Mouse (Mus musculus) forebrain, embryonic 15.5 days (tissue): ENCODE results near the gene Utp15. TPM values are rescaled to one million over a fixed set of nuclear protein-coding genes. Genes with fewer than 3 reads are reported as not detected.
A peak's percentile ranks its signal among the peaks of the same experiment; 100 is the strongest.

Experiments
- ATAC-seq: fragments of 200-750 bp; cut with Nextera tagmentation; replicated peaks from 2 replicates; pipeline ENCODE4 v1.8.0; 2017; ENCODE audit warnings: mild to moderate bottlenecking, moderate TSS enrichment, moderate library complexity
- H3K27ac ChIP-seq: fragments of 300-500 bp; sonication (generic); replicated peaks from 2 replicates; pipeline ENCODE4 v1.5.1; 2015; ENCODE audit warnings: mild to moderate bottlenecking, inconsistent platforms
- H3K27me3 ChIP-seq: fragments of 300-500 bp; sonication (generic); 2 replicates; pipeline ENCODE4 v1.6.1; 2015; ENCODE audit warnings: inconsistent platforms
- H3K36me3 ChIP-seq: fragments of 300-500 bp; sonication (generic); 2 replicates; pipeline ENCODE4 v1.6.1; 2015; ENCODE audit warnings: mild to moderate bottlenecking, inconsistent platforms
- H3K4me1 ChIP-seq: fragments of 300-500 bp; sonication (generic); 2 replicates; pipeline ENCODE4 v1.6.1; 2015; ENCODE audit warnings: inconsistent platforms
- H3K4me2 ChIP-seq: fragments of 300-500 bp; sonication (generic); replicated peaks from 2 replicates; pipeline ENCODE4 v1.6.1; 2015; ENCODE audit warnings: mild to moderate bottlenecking, inconsistent platforms
- H3K4me3 ChIP-seq: fragments of 300-500 bp; sonication (generic); 2 replicates; pipeline ENCODE4 v1.5.1; 2015; ENCODE audit warnings: mild to moderate bottlenecking, inconsistent platforms
- H3K9ac ChIP-seq: fragments of 300-500 bp; sonication (generic); replicated peaks from 2 replicates; pipeline ENCODE4 v1.6.1; 2015; ENCODE audit warnings: mild to moderate bottlenecking, inconsistent platforms
- H3K9me3 ChIP-seq: fragments of 300-500 bp; sonication (generic); 2 replicates; pipeline ENCODE4 v1.6.1; 2016; ENCODE audit warnings: inconsistent platforms
- WGBS: fragments of 180-500 bp; shearing (Covaris S2); methylation state at CpG from one replicate; pipeline ENCODE4 v1.1.7; 2015; ENCODE audit warnings: mixed read lengths; 5-methylcytosine and 5-hydroxymethylcytosine counted together
- polyA plus RNA-seq: library from polyadenylated mRNA; unstranded; fragments of >200 nt; fragmentation: Nextera tagmentation; extraction: Ambion mirVana; gene quantifications from 2 replicates; pipeline ENCODE4 v1.2.1, GENCODE M21; 2015

Utp15 gene
- polyA plus RNA-seq: 32.8 and 34.4 TPM in 2 replicates

- Histone ChIP-seq H3K4me3 (peak within 1 kb of the TSS; percentile 94), H3K4me2 (peak within 1 kb of the TSS; percentile 88), H3K4me1 (peaks cover 26% of the 10 kb centered on the region), H3K27ac (peak within 1 kb of the TSS; percentile 97), H3K27me3 (no peaks in the 10 kb centered on the region), H3K9me3 (no peaks in the 10 kb centered on the region), H3K9ac (peak within 1 kb of the TSS; percentile 96), H3K36me3 (peaks cover 34% of the 10 kb centered on the region)
- ATAC-seq: peak; percentile 99
- under 1% methylated on average over 71 of the region's 71 CpGs for WGBS
These were observed at the start of gene Utp15, which contains the start of gene Ankra2 for GRCm38 (mm10) chr13:98262636-98263457. Gene Utp15 (minus strand): TSS chr13:98263041. Gene Ankra2 (plus strand): TSS chr13:98263074.

- H3K36me3 ChIP-seq: peaks cover 61% of the 10 kb centered on the region
- ATAC-seq: no peak
These were observed 48.8 kb upstream of the Utp15 start for GRCm38 (mm10) chr13:98311597-98311996.

GRCm38 (mm10) chr13:98308724-98309123 is 45.9 kb upstream of the Utp15 start:
- H3K27ac ChIP-seq: no peak overlapping the region
- H3K9me3 ChIP-seq: no peaks in the 10 kb centered on the region
- H3K4me3 ChIP-seq: no peak overlapping the region
- no peak overlapping the region for H3K4me2 ChIP-seq
- WGBS: 82% methylated on average over 4 of the region's 4 CpGs
- H3K27me3 ChIP-seq: no peaks in the 10 kb centered on the region
- ATAC-seq: no peak
- peaks cover 7% of the 10 kb centered on the region; the same call in 1 of the 2 replicates for H3K4me1 ChIP-seq
- H3K9ac ChIP-seq: no peak overlapping the region
- H3K36me3 ChIP-seq: peaks cover 54% of the 10 kb centered on the region

More at GRCm38 (mm10) chr13:98311597-98311996, 48.8 kb upstream of the Utp15 start:
- H3K27me3 ChIP-seq: no peaks in the 10 kb centered on the region
- peaks cover 22% of the 10 kb centered on the region for H3K4me1 ChIP-seq
- no peak overlapping the region for H3K27ac ChIP-seq
- H3K9ac ChIP-seq: no peak overlapping the region
- no peak overlapping the region for H3K4me2 ChIP-seq
- no peaks in the 10 kb centered on the region for H3K9me3 ChIP-seq
- H3K4me3 ChIP-seq: no peak overlapping the region
- WGBS: 97% methylated on average over 5 of the region's 5 CpGs

GRCm38 (mm10) chr13:98308004-98308403 is 45.2 kb upstream of the Utp15 start:
- ATAC-seq: no peak
- Histone ChIP-seq H3K27ac (no peak overlapping the region), H3K4me2 (no peak overlapping the region), H3K4me1 (peaks cover 7% of the 10 kb centered on the region; the same call in 1 of the 2 replicates), H3K9me3 (no peaks in the 10 kb centered on the region), H3K9ac (no peak overlapping the region), H3K36me3 (peaks cover 46% of the 10 kb centered on the region), H3K4me3 (no peak overlapping the region), H3K27me3 (no peaks in the 10 kb centered on the region)
- WGBS: 73% methylated on average over 5 of the region's 5 CpGs

- Histone ChIP-seq H3K9me3 (no peaks in the 10 kb centered on the region), H3K4me3 (no peak overlapping the region), H3K4me2 (no peak overlapping the region), H3K9ac (no peak overlapping the region), H3K27ac (peak overlapping the region; percentile 49), H3K36me3 (peaks cover 38% of the 10 kb centered on the region), H3K27me3 (no peaks in the 10 kb centered on the region), H3K4me1 (peaks cover 7% of the 10 kb centered on the region; the same call in 1 of the 2 replicates)
- WGBS: 56% methylated on average over 14 of the region's 14 CpGs
- no peak for ATAC-seq
These were observed 44.1 kb upstream of the Utp15 start for GRCm38 (mm10) chr13:98306852-98307475.

- Histone ChIP-seq H3K4me1 (peaks cover 7% of the 10 kb centered on the region; the same call in 1 of the 2 replicates), H3K4me3 (no peak overlapping the region), H3K9me3 (no peaks in the 10 kb centered on the region), H3K27me3 (no peaks in the 10 kb centered on the region), H3K9ac (no peak overlapping the region), H3K36me3 (peaks cover 32% of the 10 kb centered on the region), H3K4me2 (no peak overlapping the region), H3K27ac (peak overlapping the region; percentile 59)
- 0 out of 2 replicates have a peak, but pooled peaks have one; percentile 44 for ATAC-seq
- 22% methylated on average over 5 of the region's 5 CpGs for WGBS
These were observed 43.6 kb upstream of the Utp15 start for GRCm38 (mm10) chr13:98306393-98306792.

- WGBS: 88% methylated on average over 9 of the region's 9 CpGs
- H3K4me3 ChIP-seq: no peak overlapping the region
- no peak for ATAC-seq
These were observed 42.4 kb upstream of the Utp15 start for GRCm38 (mm10) chr13:98305257-98305656.

GRCm38 (mm10) chr13:98298833-98299758 is 36.3 kb upstream of the Utp15 start:
- 49% methylated on average over 21 of the region's 21 CpGs for WGBS
- Histone ChIP-seq H3K4me3 (peak overlapping the region; percentile 7), H3K27me3 (no peaks in the 10 kb centered on the region), H3K9me3 (no peaks in the 10 kb centered on the region), H3K4me2 (peak overlapping the region; percentile 21; the same call in 1 of the 2 replicates), H3K9ac (no peak overlapping the region), H3K4me1 (0 out of 2 replicates have a peak, but pooled peaks cover 3% of the 10 kb centered on the region), H3K36me3 (no peaks in the 10 kb centered on the region), H3K27ac (no peak overlapping the region)
- ATAC-seq: peak; percentile 80

More at GRCm38 (mm10) chr13:98305257-98305656, 42.4 kb upstream of the Utp15 start:
- Histone ChIP-seq H3K36me3 (peaks cover 21% of the 10 kb centered on the region), H3K27ac (no peak overlapping the region), H3K4me2 (no peak overlapping the region), H3K9me3 (no peaks in the 10 kb centered on the region), H3K27me3 (no peaks in the 10 kb centered on the region), H3K9ac (no peak overlapping the region), H3K4me1 (peaks cover 7% of the 10 kb centered on the region; the same call in 1 of the 2 replicates)

- H3K4me3 ChIP-seq: no peak overlapping the region
- no peaks in the 10 kb centered on the region for H3K9me3 ChIP-seq
- H3K27ac ChIP-seq: no peak overlapping the region
- no peaks in the 10 kb centered on the region for H3K27me3 ChIP-seq
- no peak for ATAC-seq
- no peak overlapping the region for H3K9ac ChIP-seq
- no peak overlapping the region for H3K4me2 ChIP-seq
- WGBS: 92% methylated on average over 6 of the region's 6 CpGs
- no peaks in the 10 kb centered on the region for H3K36me3 ChIP-seq
- 0 out of 2 replicates have a peak, but pooled peaks cover 3% of the 10 kb centered on the region for H3K4me1 ChIP-seq
These were observed 35.1 kb upstream of the Utp15 start for GRCm38 (mm10) chr13:98297883-98298482.

GRCm38 (mm10) chr13:98296072-98296471 is 33.2 kb upstream of the Utp15 start:
- H3K4me2 ChIP-seq: no peak overlapping the region
- H3K36me3 ChIP-seq: no peaks in the 10 kb centered on the region
- 50% methylated on average over 5 of the region's 5 CpGs for WGBS
- no peak overlapping the region for H3K4me3 ChIP-seq
- H3K9ac ChIP-seq: no peak overlapping the region
- H3K27ac ChIP-seq: no peak overlapping the region
- H3K4me1 ChIP-seq: 0 out of 2 replicates have a peak, but pooled peaks cover 3% of the 10 kb centered on the region
- no peaks in the 10 kb centered on the region for H3K9me3 ChIP-seq
- H3K27me3 ChIP-seq: no peaks in the 10 kb centered on the region
- ATAC-seq: no peak

GRCm38 (mm10) chr13:98291712-98292111 is 28.9 kb upstream of the Utp15 start:
- H3K4me3 ChIP-seq: no peak overlapping the region
- no peaks in the 10 kb centered on the region for H3K27me3 ChIP-seq
- H3K4me2 ChIP-seq: no peak overlapping the region
- no peak overlapping the region for H3K9ac ChIP-seq
- no peaks in the 10 kb centered on the region for H3K36me3 ChIP-seq
- H3K9me3 ChIP-seq: no peaks in the 10 kb centered on the region
- no peak overlapping the region for H3K27ac ChIP-seq
- no peaks in the 10 kb centered on the region for H3K4me1 ChIP-seq
- ATAC-seq: no peak
- 87% methylated on average over 8 of the region's 8 CpGs for WGBS
